ENCODE assay signal across 16 mouse cellular contexts in the genomic region with DNA sequence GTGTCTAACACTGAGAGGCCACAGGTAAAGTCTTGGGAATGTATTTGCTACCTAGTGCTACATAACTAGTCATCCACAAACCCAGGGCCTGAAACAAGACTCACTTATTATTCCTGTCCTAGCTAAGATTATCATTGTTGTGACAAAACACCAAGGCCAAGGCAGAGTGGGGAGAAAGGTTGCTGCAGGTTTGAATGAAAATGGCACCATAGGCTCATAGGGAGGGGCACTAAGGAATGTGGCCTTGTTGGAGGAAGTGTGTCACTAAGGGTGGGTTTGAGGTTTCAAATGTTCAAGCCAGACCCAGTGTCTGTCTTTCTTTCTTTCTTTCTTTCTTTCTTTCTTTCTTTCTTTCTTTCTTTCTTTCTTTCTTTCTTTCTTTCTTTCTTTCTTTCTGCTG.
"Had no signal": no experiment of that assay in that cellular context is flagged by ENCODE, and none has a peak within 500 bp of the region (broad histone marks: within the 10 kb centered on the region; RNA-seq: fewer than 3 reads in every experiment).

No protein-coding gene starts in this region.

- H3K9me3 ChIP-seq: neural tube, embryonic 12.5 days; neural tube, embryonic 15.5 days; stomach, embryonic 15.5 days had no signal

- DNase-seq: retina, postnatal 1 day; right cerebral cortex, postnatal 14 days; right cerebral cortex, postnatal 25 days; right cerebral cortex, postnatal 4 days; spleen, adult 18-20 months; thymus, adult 18-20 months; thymus, adult 2 months; thymus, postnatal 14 days; thymus, postnatal 25 days; thymus, postnatal 36 days; thymus, postnatal 4 days had no signal

- H3K27me3 ChIP-seq: neural tube, embryonic 12.5 days; neural tube, embryonic 13.5 days; neural tube, embryonic 15.5 days; stomach, embryonic 15.5 days had no signal

- H3K9ac ChIP-seq: neural tube, embryonic 12.5 days; neural tube, embryonic 13.5 days; neural tube, embryonic 15.5 days; stomach, embryonic 15.5 days had no signal

- H3K4me3 ChIP-seq: neural tube, embryonic 12.5 days; neural tube, embryonic 13.5 days; neural tube, embryonic 15.5 days; stomach, embryonic 15.5 days had no signal

- H3K4me1 ChIP-seq: stomach, embryonic 15.5 days had no signal

- H3K36me3 ChIP-seq: neural tube, embryonic 12.5 days; neural tube, embryonic 13.5 days; neural tube, embryonic 15.5 days; stomach, embryonic 15.5 days had no signal

- H3K27ac ChIP-seq: neural tube, embryonic 12.5 days; neural tube, embryonic 13.5 days; neural tube, embryonic 15.5 days; stomach, embryonic 15.5 days; stomach, postnatal 0 days had no signal
